Mouse (Mus musculus) gastrocnemius, adult 2 months (tissue): ENCODE measurements around the gene Gm27029. TPM values are rescaled to one million over a fixed set of nuclear protein-coding genes. Genes with fewer than 3 reads are reported as not detected.
"Not testable (repeated sequence)": the region's sequence is repeated elsewhere in the genome, so short reads cannot be mapped to it uniquely, and the experiment has no call there.

ENCODE experiments used
- DNase-seq: peaks from one replicate; pipeline ENCODE4 v3.0.0; 2022
- H3K27ac ChIP-seq: fragments of 200-600 bp; 2 replicates; pipeline ENCODE4 v1.8.1; 2022; ENCODE audit warnings: mild to moderate bottlenecking
- H3K4me3 ChIP-seq: fragments of 200-600 bp; 2 replicates; pipeline ENCODE4 v1.8.1; 2022; ENCODE audit warnings: mild to moderate bottlenecking, moderate library complexity
- CTCF ChIP-seq: fragments of 200-600 bp; IDR thresholded peaks from 2 replicates; pipeline ENCODE4 v1.8.1; 2022; ENCODE audit warnings: antibody characterized with exemption, mild to moderate bottlenecking, moderate library complexity
- intact Hi-C: fragments of 180-260 bp; cut with DNase I; formaldehyde crosslinking; loops from one replicate; pipeline ENCODE4 v1.15.1; 2025
- long read RNA-seq, 2 experiments: library from polyadenylated mRNA; stranded (forward); transcript quantifications; one replicate each; pipeline ENCODE4 v2.0.0; 2021
- total RNA-seq, 2 experiments: library from RNA; stranded (reverse); gene quantifications; 2 replicates each; pipeline ENCODE4 v1.2.3; 2021

Gm27029 gene
- 1 to 10 TPM; 7.9 to 8.4 TPM for total RNA-seq
- long read RNA-seq, experiment 1 = 0 reads
- long read RNA-seq, experiment 2 = 0 reads

- H3K27ac ChIP-seq = peak within 1 kb of the TSS; percentile 95
- H3K4me3 ChIP-seq = peak within 1 kb of the TSS; percentile 84
- peak; percentile 70 for DNase-seq
- no peak for TF ChIP-seq CTCF
- intact Hi-C loops = no loop called here
Measured at GRCm38 (mm10) chr11:101424105-101424851, at the start of gene Gm27029. Gene Gm27029 (minus strand): TSS chr11:101424796.

DNA sequence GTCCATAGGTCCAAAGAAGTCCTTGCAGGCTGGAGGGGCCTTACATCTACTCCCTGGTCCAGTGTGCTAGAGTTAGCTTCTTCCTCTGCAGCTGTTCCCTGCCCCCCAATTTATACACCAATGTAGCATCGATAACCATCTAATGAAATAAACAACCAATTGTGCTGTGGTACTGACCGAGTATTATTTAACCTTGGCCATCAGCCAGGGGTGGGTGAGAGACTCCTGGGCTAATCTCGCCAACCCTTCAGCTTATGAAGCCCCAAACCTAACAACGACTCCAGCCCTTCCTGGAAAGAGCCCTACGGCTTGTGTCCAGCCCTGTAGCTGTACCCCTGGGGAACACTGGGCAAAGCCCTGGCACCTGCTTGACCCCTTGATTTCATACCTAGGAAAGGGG, 49.7 kb upstream of the Gm27029 start:
- no peak for DNase-seq
- H3K27ac ChIP-seq = no peak overlapping the region
- TF ChIP-seq CTCF = no peak
- intact Hi-C loops = no loop called here
- H3K4me3 ChIP-seq = no peak overlapping the region

DNA sequence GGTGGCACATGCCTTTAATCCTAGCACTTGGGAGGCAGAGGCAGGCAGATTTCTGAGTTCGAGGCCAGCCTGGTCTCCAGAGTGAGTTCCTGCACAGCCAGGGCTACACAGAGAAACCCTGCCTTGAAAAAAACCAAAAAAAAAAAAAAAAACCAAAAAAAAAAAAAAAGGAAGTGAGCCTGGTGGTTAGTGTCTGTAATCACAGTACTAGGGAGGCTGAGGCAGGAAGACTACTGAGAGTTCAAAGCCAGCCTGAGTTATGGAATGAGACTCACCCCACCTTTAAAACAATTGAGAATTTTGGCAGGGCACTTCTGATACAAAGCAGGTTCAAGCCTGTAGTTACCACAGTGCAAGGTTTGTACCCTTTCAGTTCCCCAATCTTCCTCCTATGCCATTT, 49.1 kb upstream of the Gm27029 start:
- intact Hi-C loops, DNase-seq: not testable (repeated sequence)

DNA sequence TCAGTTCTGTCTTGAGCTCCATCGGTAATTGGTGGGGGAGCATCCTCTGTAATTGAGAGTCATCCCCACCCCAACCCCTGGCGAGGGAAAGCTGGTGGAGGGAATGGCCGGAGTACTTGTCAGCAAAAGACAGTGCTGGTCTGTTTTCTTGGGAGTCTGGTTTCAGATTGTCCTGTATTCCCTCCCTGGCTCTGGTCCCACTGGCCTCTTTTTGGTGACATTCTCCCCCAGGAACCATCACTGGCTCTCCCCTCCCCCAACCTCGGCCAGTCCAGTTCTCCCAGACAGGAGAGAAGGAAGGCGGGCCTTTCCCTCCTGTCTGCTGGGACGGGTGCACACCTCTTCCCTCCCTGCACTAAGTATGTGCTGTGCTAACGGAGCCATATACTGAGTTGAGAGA, 47.7 kb upstream of the Gm27029 start:
- intact Hi-C loops = no loop called here
- no peak for TF ChIP-seq CTCF
- H3K27ac ChIP-seq = no peak overlapping the region
- H3K4me3 ChIP-seq = no peak overlapping the region
- no peak for DNase-seq

More for the DNA sequence above, 49.1 kb upstream of the Gm27029 start:
- H3K4me3 ChIP-seq, H3K27ac ChIP-seq: not testable (repeated sequence)

DNA sequence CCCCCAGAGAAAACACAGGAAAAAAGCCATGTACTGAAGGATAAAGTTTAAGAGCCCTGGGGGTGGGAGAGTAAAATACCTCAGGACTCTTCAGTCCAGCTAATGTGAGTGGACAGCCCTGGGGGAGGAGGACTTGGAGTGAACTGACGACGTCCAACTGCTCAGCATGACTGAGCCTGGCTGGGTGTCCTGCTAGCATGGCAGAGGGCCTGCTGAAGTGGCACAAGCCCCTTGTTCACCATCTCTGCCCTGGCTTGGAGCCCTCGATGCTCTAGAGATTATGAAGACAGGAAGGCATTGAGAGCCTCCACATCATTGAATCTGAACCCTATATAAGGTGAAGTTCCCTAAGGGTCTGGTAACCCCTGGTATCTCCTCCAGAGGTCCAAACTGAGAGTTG, 47.3 kb upstream of the Gm27029 start:
- DNase-seq = no peak
- intact Hi-C loops = no loop called here

GRCm38 (mm10) chr11:101470206-101470605, 45.6 kb upstream of the Gm27029 start:
- no peak for DNase-seq
- no peak for TF ChIP-seq CTCF
- H3K27ac ChIP-seq = no peak overlapping the region
- intact Hi-C loops = no loop called here
- no peak overlapping the region for H3K4me3 ChIP-seq

More for the DNA sequence above, 47.3 kb upstream of the Gm27029 start:
- TF ChIP-seq CTCF = no peak
- no peak overlapping the region for H3K27ac ChIP-seq
- H3K4me3 ChIP-seq = no peak overlapping the region

DNA sequence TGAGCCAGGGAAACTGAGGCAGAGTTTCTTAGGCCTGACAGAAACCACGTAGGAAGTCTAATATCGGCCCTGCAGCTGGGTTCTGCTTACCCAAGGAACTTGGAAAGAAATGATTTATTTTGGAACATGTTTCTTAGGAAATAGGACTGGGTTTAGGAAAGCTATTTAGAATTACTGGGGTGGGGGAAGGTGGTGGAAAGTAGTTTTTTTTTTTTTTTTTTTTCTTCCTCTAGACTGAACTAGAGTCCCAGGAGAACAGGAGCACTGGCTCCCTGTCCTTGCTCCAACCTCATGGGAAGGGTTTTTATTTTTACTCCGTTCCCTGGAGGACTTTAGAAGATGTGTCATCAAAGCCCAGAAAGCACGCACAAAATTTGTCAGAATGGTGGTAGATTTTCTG, 44.6 kb upstream of the Gm27029 start:
- intact Hi-C loops = loop anchor here (5.0 kb wide), 1 partner anchor 83 kb away; the partner anchor contains the start of genes Brca1 and Nbr1
- H3K4me3 ChIP-seq = peak overlapping the region; percentile 94
- DNase-seq = no peak

GRCm38 (mm10) chr11:101468731-101469130, 44.1 kb upstream of the Gm27029 start:
- H3K27ac ChIP-seq = peak overlapping the region; percentile 85
- no peak for TF ChIP-seq CTCF
- no peak for DNase-seq
- H3K4me3 ChIP-seq = peak overlapping the region; percentile 94
- intact Hi-C loops = loop anchor here (5.0 kb wide), 1 partner anchor 84 kb away; the partner anchor contains the start of genes Brca1 and Nbr1

More for the DNA sequence above, 44.6 kb upstream of the Gm27029 start:
- no peak for TF ChIP-seq CTCF
- H3K27ac ChIP-seq = peak overlapping the region; percentile 85

- no peak for DNase-seq
- Histone ChIP-seq H3K27ac (peak overlapping the region; percentile 85), H3K4me3 (peak overlapping the region; percentile 94)
- no peak for TF ChIP-seq CTCF
- intact Hi-C loops = loop anchor here (5.0 kb wide), 1 partner anchor 84 kb away; the partner anchor contains the start of genes Brca1 and Nbr1
Measured at GRCm38 (mm10) chr11:101468263-101468688, 43.7 kb upstream of the Gm27029 start.

DNA sequence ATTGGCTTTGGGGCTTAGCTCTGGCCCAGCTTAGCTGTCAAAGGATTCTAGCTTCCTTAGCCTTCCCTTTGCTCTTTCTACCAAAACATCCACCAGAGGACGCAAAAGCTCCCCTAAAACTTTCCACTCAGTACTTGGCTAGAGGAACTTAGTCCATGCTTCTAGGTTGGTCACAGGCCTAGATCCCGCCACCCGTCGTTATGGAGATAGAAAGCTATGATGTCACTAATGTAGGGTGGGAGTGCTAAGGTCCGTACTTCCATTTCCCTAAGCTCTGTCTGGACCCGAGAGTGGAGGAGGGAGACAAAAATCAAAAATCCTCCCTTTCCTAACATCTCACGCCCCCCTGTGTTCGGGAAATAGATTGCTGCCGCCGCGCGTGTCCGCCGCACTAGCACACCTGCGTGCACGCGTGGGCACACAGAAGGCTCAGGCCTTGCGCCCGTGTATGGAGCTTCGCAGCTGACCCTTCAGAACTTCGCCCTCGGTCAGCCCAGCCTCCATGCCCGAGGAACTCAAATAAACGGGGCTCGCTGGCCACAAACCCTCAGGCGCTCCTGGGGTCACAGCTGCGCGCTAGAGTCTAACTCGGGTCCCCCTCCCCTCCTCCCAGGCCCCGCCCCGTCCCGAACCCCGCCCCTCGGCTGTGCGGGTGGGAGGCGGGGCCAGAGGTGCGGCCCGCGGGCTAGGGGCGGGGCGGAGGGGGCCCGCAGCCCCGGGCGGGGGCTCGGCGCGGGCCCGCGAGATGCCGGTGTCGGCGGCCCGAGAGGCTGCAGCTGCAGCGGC, 43.1 kb upstream of the Gm27029 start:
- TF ChIP-seq CTCF = peak; percentile 65
- intact Hi-C loops = loop anchor here (5.0 kb wide), 1 partner anchor 85 kb away; the partner anchor contains the start of genes Brca1 and Nbr1
- DNase-seq = peak; percentile 80
- Histone ChIP-seq H3K4me3 (peak overlapping the region; percentile 94), H3K27ac (peak overlapping the region; percentile 85)

DNA sequence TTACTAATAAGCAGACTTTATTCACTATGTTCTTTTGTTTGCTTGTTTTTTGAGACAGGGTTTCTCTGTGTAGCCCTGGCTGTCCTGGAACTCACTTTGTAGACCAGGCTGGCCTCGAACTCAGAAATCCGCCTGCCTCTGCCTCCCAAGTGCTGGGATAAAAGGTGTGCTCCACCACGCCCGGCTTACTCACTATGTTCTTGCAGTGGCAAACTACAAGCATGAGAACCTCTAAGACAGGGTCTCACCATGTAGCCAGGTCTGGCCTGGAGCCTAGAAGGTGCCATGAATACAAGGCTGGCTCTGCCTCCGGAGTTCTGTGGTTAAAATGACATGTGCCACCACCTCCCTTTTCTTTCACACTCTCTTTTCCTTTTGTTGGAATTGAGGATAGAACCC, 42.0 kb upstream of the Gm27029 start:
- DNase-seq = not testable (repeated sequence)
- peak overlapping the region; percentile 92 for H3K4me3 ChIP-seq
- intact Hi-C loops = loop anchor here (5.0 kb wide), 1 partner anchor 86 kb away; the partner anchor contains the start of genes Brca1 and Nbr1
- H3K27ac ChIP-seq = peak overlapping the region; percentile 89

- intact Hi-C loops = loop anchor here (5.0 kb wide), 1 partner anchor 86 kb away; the partner anchor contains the start of genes Brca1 and Nbr1
- Histone ChIP-seq H3K27ac (peak within 1 kb of the TSS; percentile 89), H3K4me3 (peak within 1 kb of the TSS; percentile 94)
- DNase-seq = peak; percentile 87
- peak; percentile 27; the same call in 1 of the 2 replicates for TF ChIP-seq CTCF
Measured at GRCm38 (mm10) chr11:101465869-101466551, 41.4 kb upstream of the Gm27029 start, which contains the start of gene Vat1. Gene Vat1 (minus strand): TSS chr11:101466230.
